Mouse (Mus musculus): Measurements from ENCODE around the gene Mief2.

GRCm38 (mm10) chr11:60777801-60778370 lies 49.7 kb downstream of the Mief2 start:
- TF ChIP-seq POLR2A (IDR thresholded peaks at IDR 0.05; ENCODE audit: extremely low read depth, insufficient read depth, low read length) (no peak), CTCF (IDR thresholded peaks at IDR 0.05; ENCODE audit: extremely low read depth, insufficient read depth, low read length) (no peak)

Measured in cortical plate, adult 2 months (tissue).